In genomic region chr7:125182266-125182665, GRCm38 (mm10) we compare ENCODE assay signal across 19 mouse cellular contexts.
A peak's percentile ranks its signal among the peaks of the same experiment; 100 is the strongest.
DNase-seq lines count a peak whose midpoint lies in the region; ATAC-seq lines count a peak whose summit lies in the region.
"Had no signal": no experiment of that assay in that cellular context is flagged by ENCODE, and none has a peak within 500 bp of the region (broad histone marks: within the 10 kb centered on the region; RNA-seq: fewer than 3 reads in every experiment).

No protein-coding gene starts in this region.

- DNase-seq in kidney, postnatal 14 days = no peak
- DNase-seq in right cerebral cortex, postnatal 10 days (ENCODE audit: low spot score in 2 of 2) = peak; percentile 30 to 49
- DNase-seq in right cerebral cortex, postnatal 14 days = no peak
- DNase-seq in layer of hippocampus, adult 9-11 months = peak; percentile 39
- peak; percentile 45 for DNase-seq in telencephalon, adult 2 months (ENCODE audit: low read depth, low spot score)
- no peak for DNase-seq in adrenal gland, postnatal 14 days
- no peak for DNase-seq in adrenal gland, adult 8-10 months
- DNase-seq: cerebellum, adult 8-10 months; gastrocnemius, postnatal 36 days; kidney, adult 8-10 months; liver, embryonic 13.5 days; spleen, adult 18-20 months; thymus, postnatal 36 days had no signal

- H3K4me2 ChIP-seq in kidney, embryonic 15.5 days = peak overlapping the region; percentile 30; the same call in 1 of the 2 replicates
- H3K4me2 ChIP-seq: embryonic facial prominence, embryonic 13.5 days; limb, embryonic 12.5 days; liver, embryonic 13.5 days; lung, embryonic 14.5 days had no signal

- 71% methylated on average over 4 of the region's 4 CpGs for whole genome bisulfite sequencing in kidney, embryonic 15.5 days

- H3K36me3 ChIP-seq in kidney, embryonic 15.5 days = no peaks in the 10 kb centered on the region
- H3K36me3 ChIP-seq: embryonic facial prominence, embryonic 13.5 days; limb, embryonic 12.5 days; liver, embryonic 13.5 days; midbrain, embryonic 10.5 days had no signal

- H3K9me3 ChIP-seq in kidney, embryonic 15.5 days (replicated peaks) = no peaks in the 10 kb centered on the region; the same call in 1 of the 2 replicates
- H3K9me3 ChIP-seq: embryonic facial prominence, embryonic 13.5 days; liver, embryonic 13.5 days; midbrain, embryonic 10.5 days had no signal

- no peak overlapping the region for H3K9ac ChIP-seq in kidney, embryonic 15.5 days
- H3K9ac ChIP-seq: embryonic facial prominence, embryonic 13.5 days; limb, embryonic 12.5 days; liver, embryonic 13.5 days; lung, embryonic 14.5 days had no signal

- H3K4me3 ChIP-seq in kidney, embryonic 15.5 days (replicated peaks) = no peak overlapping the region
- H3K4me3 ChIP-seq: embryonic facial prominence, embryonic 13.5 days; limb, embryonic 12.5 days; liver, embryonic 13.5 days; midbrain, embryonic 10.5 days had no signal

- no peak for ATAC-seq in kidney, embryonic 15.5 days (replicated peaks; ENCODE audit: low FRiP score)

- H3K4me1 ChIP-seq in kidney, embryonic 15.5 days = 0 out of 2 replicates have a peak, but pooled peaks cover 5% of the 10 kb centered on the region
- H3K4me1 ChIP-seq: limb, embryonic 12.5 days; liver, embryonic 13.5 days had no signal

- no peaks in the 10 kb centered on the region for H3K27me3 ChIP-seq in kidney, embryonic 15.5 days
- H3K27me3 ChIP-seq: embryonic facial prominence, embryonic 13.5 days; limb, embryonic 12.5 days; liver, embryonic 13.5 days had no signal

- H3K27ac ChIP-seq in kidney, embryonic 15.5 days = no peak overlapping the region
- H3K27ac ChIP-seq: embryonic facial prominence, embryonic 13.5 days; limb, embryonic 12.5 days; liver, embryonic 13.5 days; macrophage; midbrain, embryonic 10.5 days had no signal

Comparison
In these comparisons a context has a peak if more than half of its experiments do, and no peak if none do; other contexts are left out.
1. DNase-seq: peak in right cerebral cortex, postnatal 10 days (2 of 2), layer of hippocampus, adult 9-11 months (single experiment) and telencephalon, adult 2 months (single experiment); none in kidney, postnatal 14 days (single experiment), right cerebral cortex, postnatal 14 days (single experiment), adrenal gland, postnatal 14 days (single experiment) and adrenal gland, adult 8-10 months (single experiment).